In genomic region chr10:17403899-17404298, GRCm38 (mm10) we compare ENCODE assay signal across 27 mouse cellular contexts.
"Had no signal": no experiment of that assay in that cellular context is flagged by ENCODE, and none has a peak within 500 bp of the region (broad histone marks: within the 10 kb centered on the region; RNA-seq: fewer than 3 reads in every experiment).

No protein-coding gene starts in this region.

- H3K4me2 ChIP-seq: heart, embryonic 11.5 days; heart, embryonic 13.5 days; heart, embryonic 15.5 days; hindbrain, embryonic 13.5 days; hindbrain, embryonic 15.5 days; kidney, embryonic 15.5 days; limb, embryonic 13.5 days; limb, embryonic 15.5 days; liver, embryonic 12.5 days had no signal

- H3K4me3 ChIP-seq: gastrocnemius, adult 2 months; heart, embryonic 13.5 days; heart, embryonic 15.5 days; hindbrain, embryonic 13.5 days; hindbrain, embryonic 15.5 days; kidney, embryonic 15.5 days; limb, embryonic 13.5 days; limb, embryonic 15.5 days; liver, embryonic 12.5 days had no signal

- ATAC-seq: hindbrain, postnatal 0 days; intestine, embryonic 16.5 days; liver, embryonic 12.5 days had no signal

- H3K27me3 ChIP-seq: heart, embryonic 13.5 days; heart, embryonic 15.5 days; hindbrain, embryonic 13.5 days; hindbrain, embryonic 15.5 days; kidney, embryonic 15.5 days; limb, embryonic 13.5 days; limb, embryonic 15.5 days; liver, embryonic 12.5 days had no signal

- H3K9me3 ChIP-seq: heart, embryonic 13.5 days; heart, embryonic 15.5 days; hindbrain, embryonic 13.5 days; hindbrain, embryonic 15.5 days; kidney, embryonic 15.5 days; limb, embryonic 13.5 days; limb, embryonic 15.5 days; liver, embryonic 12.5 days had no signal

- H3K27ac ChIP-seq: gastrocnemius, adult 2 months; heart, embryonic 13.5 days; heart, embryonic 15.5 days; hindbrain, embryonic 13.5 days; hindbrain, embryonic 15.5 days; hindbrain, postnatal 0 days; kidney, embryonic 15.5 days; kidney, postnatal 0 days; limb, embryonic 13.5 days; limb, embryonic 15.5 days; liver, embryonic 12.5 days; liver, embryonic 14.5 days had no signal

- H3K36me3 ChIP-seq: heart, embryonic 13.5 days; heart, embryonic 15.5 days; hindbrain, embryonic 13.5 days; hindbrain, embryonic 15.5 days; kidney, embryonic 15.5 days; limb, embryonic 13.5 days; limb, embryonic 15.5 days; liver, embryonic 12.5 days had no signal

- H3K9ac ChIP-seq: heart, embryonic 13.5 days; heart, embryonic 15.5 days; hindbrain, embryonic 13.5 days; hindbrain, embryonic 15.5 days; kidney, embryonic 15.5 days; limb, embryonic 13.5 days; limb, embryonic 15.5 days; liver, embryonic 12.5 days; liver, embryonic 14.5 days had no signal

- DNase-seq: gastrocnemius, adult 2 months; gastrocnemius, postnatal 10 days; gastrocnemius, postnatal 25 days; heart, adult 18-20 months; heart, postnatal 14 days; heart, postnatal 36 days; kidney, adult 11 months; kidney, adult 2 months; kidney, adult 9 months; kidney, postnatal 14 days; kidney, postnatal 36 days; layer of hippocampus, adult 9-11 months; layer of hippocampus, postnatal 36 days; left cerebral cortex, postnatal 4 days had no signal

- H3K4me1 ChIP-seq: heart, embryonic 15.5 days; hindbrain, embryonic 13.5 days; hindbrain, embryonic 15.5 days; kidney, embryonic 15.5 days; limb, embryonic 13.5 days; limb, embryonic 15.5 days; liver, embryonic 12.5 days had no signal
